Comparison of ENCODE assay signal across 8 mouse cellular contexts in the genomic region with DNA sequence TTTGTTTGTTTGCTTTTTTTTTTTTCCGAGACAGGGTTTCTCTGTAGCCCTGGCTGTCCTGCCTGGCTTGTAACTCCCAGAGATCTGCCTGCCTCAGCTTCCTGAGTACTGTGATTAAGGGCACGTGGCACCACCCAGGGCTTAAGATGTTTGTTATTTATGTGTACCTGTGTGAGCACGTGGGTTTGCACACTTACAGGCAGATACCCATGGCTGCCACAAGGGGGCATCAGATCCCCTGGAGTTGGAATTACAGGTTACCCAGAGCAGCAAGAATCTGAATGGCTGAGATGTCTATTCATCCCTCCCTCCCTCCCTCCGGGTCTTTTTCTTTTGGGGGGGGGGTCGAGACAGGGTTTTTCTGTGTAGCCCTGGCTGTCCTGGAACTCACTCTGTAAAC. TPM values are rescaled to one million over a fixed set of nuclear protein-coding genes. Genes with fewer than 3 reads are reported as not detected.
DNase-seq lines count a peak whose midpoint lies in the region; ATAC-seq and TF ChIP-seq lines count a peak whose summit lies in the region.

No protein-coding gene starts in this region.

- H3K4me1 ChIP-seq in intestine, postnatal 0 days (replicated peaks; ENCODE audit: control insufficient read depth, insufficient read depth, low read length), result no peaks in the 10 kb centered on the region
- no peaks in the 10 kb centered on the region for H3K4me1 ChIP-seq in intestine, embryonic 16.5 days (ENCODE audit: control insufficient read depth, insufficient read depth, low read length)
- no peaks in the 10 kb centered on the region for H3K4me1 ChIP-seq in embryonic facial prominence, embryonic 11.5 days (ENCODE audit: control insufficient read depth, insufficient read depth, low read length)
- H3K4me1 ChIP-seq in hindbrain, embryonic 14.5 days (replicated peaks; ENCODE audit: control insufficient read depth, insufficient read depth, low read length), result no peaks in the 10 kb centered on the region

- H3K4me3 ChIP-seq in intestine, postnatal 0 days (ENCODE audit: low read depth, low read length), result no peak overlapping the region
- no peak overlapping the region for H3K4me3 ChIP-seq in intestine, embryonic 16.5 days (ENCODE audit: low read length)
- H3K4me3 ChIP-seq in embryonic facial prominence, embryonic 11.5 days (ENCODE audit: low read depth, low read length), result no peak overlapping the region
- H3K4me3 ChIP-seq in hindbrain, embryonic 14.5 days (replicated peaks; ENCODE audit: low read length), result no peak overlapping the region

- no peak for ATAC-seq in intestine, postnatal 0 days
- ATAC-seq in intestine, embryonic 16.5 days, result no peak
- ATAC-seq in CD4-positive, CD25-positive, alpha-beta regulatory T cell, adult 4 months, result peak; percentile 70
- no peak for ATAC-seq in embryonic facial prominence, embryonic 11.5 days (replicated peaks; ENCODE audit: insufficient number of reproducible peaks, low FRiP score, low TSS enrichment, low read depth)
- no peak for ATAC-seq in hindbrain, embryonic 14.5 days (ENCODE audit: low FRiP score)

- no peaks in the 10 kb centered on the region for H3K27me3 ChIP-seq in intestine, postnatal 0 days (replicated peaks; ENCODE audit: control insufficient read depth, insufficient read depth, low read length)
- no peaks in the 10 kb centered on the region for H3K27me3 ChIP-seq in intestine, embryonic 16.5 days (replicated peaks; ENCODE audit: control insufficient read depth, insufficient read depth, low read length)
- no peaks in the 10 kb centered on the region for H3K27me3 ChIP-seq in embryonic facial prominence, embryonic 11.5 days (ENCODE audit: control insufficient read depth, insufficient read depth, low read length)
- peaks cover 4% of the 10 kb centered on the region; the same call in 1 of the 2 replicates for H3K27me3 ChIP-seq in hindbrain, embryonic 14.5 days (ENCODE audit: control insufficient read depth, insufficient read depth, low read length)

- H3K36me3 ChIP-seq in intestine, postnatal 0 days (ENCODE audit: control insufficient read depth, insufficient read depth), result no peaks in the 10 kb centered on the region
- no peaks in the 10 kb centered on the region for H3K36me3 ChIP-seq in intestine, embryonic 16.5 days (ENCODE audit: control insufficient read depth, insufficient read depth, low read length)
- H3K36me3 ChIP-seq in embryonic facial prominence, embryonic 11.5 days (replicated peaks; ENCODE audit: control insufficient read depth, insufficient read depth, low read depth, low read length), result no peaks in the 10 kb centered on the region
- H3K36me3 ChIP-seq in hindbrain, embryonic 14.5 days (replicated peaks; ENCODE audit: control insufficient read depth, insufficient read depth), result 0 out of 2 replicates have a peak, but pooled peaks cover 10% of the 10 kb centered on the region

- peak; percentile 45 for DNase-seq in adrenal gland, postnatal 10 days
- peak; percentile 15 for DNase-seq in embryonic facial prominence, embryonic 11.5 days (ENCODE audit: low spot score)
- peak; percentile 17 for DNase-seq in left cerebral cortex, postnatal 4 days
- DNase-seq in right cerebral cortex, postnatal 14 days, result peak; percentile 8
- DNase-seq in hindbrain, embryonic 14.5 days (ENCODE audit: low spot score), result no peak

- no peak overlapping the region for H3K9ac ChIP-seq in intestine, postnatal 0 days (ENCODE audit: low read depth, low read length)
- no peak overlapping the region for H3K9ac ChIP-seq in intestine, embryonic 16.5 days (ENCODE audit: low read depth, low read length)
- no peak overlapping the region for H3K9ac ChIP-seq in embryonic facial prominence, embryonic 11.5 days (replicated peaks; ENCODE audit: low read length)
- H3K9ac ChIP-seq in hindbrain, embryonic 14.5 days, result no peak overlapping the region

- no peaks in the 10 kb centered on the region for H3K9me3 ChIP-seq in intestine, postnatal 0 days (ENCODE audit: control insufficient read depth)
- H3K9me3 ChIP-seq in intestine, embryonic 16.5 days (ENCODE audit: control insufficient read depth, low read length), result no peaks in the 10 kb centered on the region
- H3K9me3 ChIP-seq in embryonic facial prominence, embryonic 11.5 days (replicated peaks; ENCODE audit: control insufficient read depth, low read length), result no peaks in the 10 kb centered on the region
- no peaks in the 10 kb centered on the region for H3K9me3 ChIP-seq in hindbrain, embryonic 14.5 days (ENCODE audit: control insufficient read depth, low read length)

- no peak overlapping the region for H3K4me2 ChIP-seq in intestine, postnatal 0 days (replicated peaks; ENCODE audit: low read depth)
- no peak overlapping the region for H3K4me2 ChIP-seq in intestine, embryonic 16.5 days (ENCODE audit: low read depth, low read length)
- no peak overlapping the region for H3K4me2 ChIP-seq in embryonic facial prominence, embryonic 11.5 days (ENCODE audit: low read depth, low read length)
- H3K4me2 ChIP-seq in hindbrain, embryonic 14.5 days (replicated peaks), result no peak overlapping the region

- no peak overlapping the region for H3K27ac ChIP-seq in intestine, postnatal 0 days (ENCODE audit: low read depth, low read length)
- no peak overlapping the region for H3K27ac ChIP-seq in intestine, embryonic 16.5 days (ENCODE audit: low read length)
- H3K27ac ChIP-seq in embryonic facial prominence, embryonic 11.5 days (replicated peaks; ENCODE audit: low read depth, low read length), result no peak overlapping the region
- H3K27ac ChIP-seq in hindbrain, embryonic 14.5 days, result no peak overlapping the region

- intact Hi-C loops in left cerebral cortex, postnatal 4 days (cut with DNase I), result no loop called here

- TF ChIP-seq CTCF in intestine, postnatal 0 days (IDR thresholded peaks at IDR 0.05; ENCODE audit: low read depth), result peak; percentile 69

- 61% methylated on average over 3 of the region's 5 CpGs for WGBS in intestine, postnatal 0 days
- 59% methylated on average over 5 of the region's 5 CpGs for WGBS in intestine, embryonic 16.5 days
- WGBS in embryonic facial prominence, embryonic 11.5 days, result 53% methylated on average over 4 of the region's 5 CpGs
- 59% methylated on average over 5 of the region's 5 CpGs for WGBS in hindbrain, embryonic 14.5 days

RNA-seq across cellular contexts. Expression of a gene that starts 22.8 kb away (rescaled TPM):
- polyA plus RNA-seq in intestine, postnatal 0 days (2015; fragmentation: Nextera tagmentation; extraction: Ambion mirVana), result 8.5 TPM in 2 replicates
- polyA plus RNA-seq in intestine, embryonic 16.5 days (2015; fragmentation: Nextera tagmentation; extraction: Ambion mirVana), result 17.3 and 19.7 TPM in 2 replicates
- 10 to 100 TPM; 43.8 to 45.7 TPM for polyA plus RNA-seq in CD4-positive, CD25-positive, alpha-beta regulatory T cell, adult 4 months (2017; shearing (Covaris generic))
- 10 to 100 TPM; 19.7 to 24.5 TPM for total RNA-seq in adrenal gland, postnatal 10 days (2021)
- polyA plus RNA-seq in embryonic facial prominence, embryonic 11.5 days (2014; fragmentation: Nextera tagmentation; extraction: Ambion mirVana), result 84.2 and 88.4 TPM in 2 replicates
- 10 to 100 TPM; 64.9 to 68.6 TPM for total RNA-seq in left cerebral cortex, postnatal 4 days (2021)
- 89.4 and 98.9 TPM in 2 replicates for polyA plus RNA-seq in hindbrain, embryonic 14.5 days (2014; fragmentation: Nextera tagmentation; extraction: Ambion mirVana)
